Mouse (Mus musculus) adrenal gland, adult (tissue): ENCODE data around the gene Zfp747.
A peak's percentile ranks its signal among the peaks of the same experiment; 100 is the strongest.
"Not testable (repeated sequence)": the region's sequence is repeated elsewhere in the genome, so short reads cannot be mapped to it uniquely, and the experiment has no call there.

ENCODE experiments used
- DNase-seq, 2 experiments: peaks; one replicate each; pipeline ENCODE4 v3.0.0; 2022 to 2023; ENCODE audit warnings: low spot score in 1 of 2; ENCODE audit not compliant: inconsistent age in 2 of 2

Gene Zfp747

DNA sequence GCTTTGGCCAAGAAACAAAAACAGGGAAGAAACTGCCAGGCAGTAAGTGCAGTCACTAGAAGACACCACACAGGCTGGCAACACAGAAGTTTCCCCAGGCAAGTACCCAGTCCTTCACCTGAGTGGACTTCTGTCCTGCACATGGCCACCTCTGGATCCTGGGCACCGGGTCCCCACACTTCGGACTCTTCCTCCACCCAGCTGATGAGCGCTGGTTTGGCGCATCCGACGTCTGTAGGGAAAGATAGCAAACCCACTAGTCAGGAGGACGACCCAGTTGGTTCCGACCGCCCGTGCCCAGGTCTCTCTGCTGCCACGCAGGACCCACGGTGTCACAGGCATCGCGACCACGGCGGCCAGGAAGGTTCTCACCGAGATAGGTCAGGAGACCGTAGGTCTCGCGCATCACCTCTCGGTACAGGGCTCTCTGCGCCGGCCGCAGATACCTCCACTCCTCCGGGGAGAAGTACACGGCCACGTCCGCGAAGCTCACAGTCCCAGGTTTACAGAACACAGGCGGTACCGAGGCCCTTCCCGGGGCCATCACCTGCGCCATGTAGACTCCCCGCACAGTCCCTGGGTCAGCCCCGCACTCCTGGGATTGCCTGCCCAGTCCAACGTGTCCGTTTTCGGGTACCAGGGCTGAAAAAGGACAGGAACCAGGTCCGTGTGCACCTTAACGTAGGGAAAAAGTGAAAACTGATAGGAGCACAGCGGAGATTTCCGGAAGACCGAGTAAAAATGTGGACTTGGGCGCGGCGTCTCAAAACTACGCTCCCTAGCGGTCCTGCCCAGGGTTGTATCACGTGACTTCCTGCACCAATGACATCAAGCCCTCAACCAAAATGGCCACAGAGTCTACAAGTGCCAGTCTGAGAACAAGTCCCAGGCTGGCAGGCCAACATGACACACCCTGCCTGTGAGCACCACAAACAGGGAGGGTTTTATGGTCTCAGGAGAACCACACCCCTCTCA, at the start of gene Zfp747:
TSS of gene Zfp747 (minus strand) at position 780 of the 975 bp plus-strand sequence.
- peak; percentile 93 to 98 for DNase-seq

GRCm38 (mm10) chr7:127425291-127425690, 49.4 kb upstream of the Zfp747 start:
- DNase-seq, result no peak

DNA sequence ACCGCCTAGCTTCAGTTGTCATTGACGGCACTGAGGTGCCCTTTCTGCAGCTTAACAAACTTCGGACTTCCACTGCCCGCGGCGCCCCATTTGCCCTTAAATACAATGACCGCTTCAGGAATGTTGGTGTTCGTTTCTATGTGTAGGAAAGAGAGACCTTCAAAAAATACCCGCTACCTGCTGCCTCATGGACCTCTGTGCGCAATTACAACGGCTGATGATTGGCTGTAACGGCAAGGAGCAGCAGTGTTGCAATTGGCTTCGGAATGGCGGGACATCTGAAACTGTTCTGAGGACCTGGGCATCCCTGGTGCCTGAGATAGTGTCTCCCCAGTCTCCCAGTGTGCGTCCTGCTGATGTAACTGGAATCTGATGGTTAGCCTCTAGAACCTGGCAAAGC, 46.4 kb upstream of the Zfp747 start:
- DNase-seq, result peak in 1 of 2 experiments; percentile 30

GRCm38 (mm10) chr7:127421388-127422191, 45.7 kb upstream of the Zfp747 start, which contains the start of gene Zfp688:
Gene Zfp688 (minus strand): TSS chr7:127422068.
- DNase-seq, result peak; percentile 95 to 99

GRCm38 (mm10) chr7:127411418-127411817, 35.6 kb upstream of the Zfp747 start:
- no peak for DNase-seq

DNA sequence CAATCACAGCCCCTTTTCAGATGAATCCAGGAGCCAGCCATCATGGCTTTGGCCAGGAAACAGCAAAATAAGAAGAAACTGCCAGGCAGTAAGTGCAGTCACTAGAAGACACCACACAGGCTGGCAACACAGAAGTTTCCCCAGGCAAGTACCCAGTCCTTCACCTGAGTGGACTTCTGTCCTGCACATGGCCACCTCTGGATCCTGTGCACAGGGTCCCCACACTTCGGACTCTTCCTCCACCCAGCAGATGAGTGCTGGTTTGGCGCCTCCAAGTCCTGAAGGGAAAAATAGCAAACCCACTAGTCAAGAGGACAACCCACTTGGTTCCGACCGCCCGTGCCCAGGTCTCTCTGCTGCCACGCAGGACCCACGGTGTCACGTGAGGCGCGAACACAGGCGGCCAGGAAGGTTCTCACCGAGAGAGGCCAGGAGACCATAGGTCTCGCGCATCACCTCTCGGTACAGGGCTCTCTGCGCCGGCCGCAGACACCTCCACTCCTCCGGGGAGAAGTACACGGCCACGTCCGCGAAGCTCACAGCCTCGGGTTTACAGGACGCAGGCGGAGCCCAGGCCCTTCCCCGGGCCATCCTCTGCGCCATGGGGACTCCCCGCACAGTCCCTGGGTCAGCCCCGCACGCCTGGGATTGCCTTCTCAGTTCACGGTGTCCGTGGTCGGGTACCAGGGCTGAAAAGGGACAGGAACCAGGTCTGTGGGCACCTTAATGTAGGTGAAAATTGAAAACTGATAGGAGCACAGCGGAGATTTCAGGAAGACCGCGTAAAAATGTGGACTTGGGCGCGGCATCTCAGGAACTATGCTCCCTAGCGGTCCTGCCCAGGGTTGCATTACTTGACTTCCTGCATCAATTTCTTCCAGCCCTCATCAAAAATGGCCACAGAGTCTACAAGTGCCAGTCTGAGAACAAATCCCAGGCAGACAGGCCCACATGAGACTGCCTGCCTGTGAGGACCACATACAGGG, 30.4 kb upstream of the Zfp747 start, which contains the start of gene Zfp764:
TSS of gene Zfp764 (minus strand) at position 821 of the 986 bp plus-strand sequence.
- peak; percentile 88 to 97 for DNase-seq

DNA sequence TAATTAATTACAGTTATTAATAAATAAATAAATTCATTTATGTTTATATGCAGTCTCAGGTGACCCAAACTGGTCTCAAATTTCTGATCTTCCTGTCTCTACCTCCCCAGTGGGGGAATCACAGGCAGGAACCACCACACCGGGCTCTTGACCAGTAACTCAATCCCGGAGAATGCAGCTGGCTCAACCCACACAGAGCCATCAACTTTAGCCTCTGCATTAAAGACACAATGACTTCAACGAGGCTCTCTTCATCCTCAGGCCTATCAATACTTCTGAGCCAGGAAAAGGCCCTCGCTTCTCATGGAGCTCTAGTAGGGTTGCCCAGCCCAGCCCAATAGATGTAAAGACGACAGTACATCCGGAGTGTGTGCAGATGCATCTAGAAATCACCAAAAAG, 28.3 kb upstream of the Zfp747 start:
- DNase-seq, result not testable (repeated sequence)

DNA sequence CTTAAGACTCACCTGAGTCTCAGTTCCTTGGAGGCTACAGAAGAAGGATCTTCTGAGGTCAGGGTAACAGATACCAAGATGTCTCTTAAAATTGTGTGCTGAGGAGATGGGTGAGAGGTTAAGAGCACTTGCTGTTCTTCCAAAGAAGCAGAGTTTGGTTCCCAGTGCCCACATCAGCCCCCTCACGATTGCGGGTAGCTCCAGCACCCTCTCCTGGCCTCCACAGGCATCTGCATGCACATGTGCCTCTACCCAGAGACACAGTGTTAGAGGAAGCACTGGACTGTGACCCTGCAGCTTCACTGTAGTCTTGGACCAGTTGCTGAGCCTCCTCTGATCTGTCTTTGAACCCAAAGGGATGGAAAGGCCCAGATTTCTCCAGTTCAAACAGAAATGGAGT, 27.1 kb upstream of the Zfp747 start:
- DNase-seq, result no peak

DNA sequence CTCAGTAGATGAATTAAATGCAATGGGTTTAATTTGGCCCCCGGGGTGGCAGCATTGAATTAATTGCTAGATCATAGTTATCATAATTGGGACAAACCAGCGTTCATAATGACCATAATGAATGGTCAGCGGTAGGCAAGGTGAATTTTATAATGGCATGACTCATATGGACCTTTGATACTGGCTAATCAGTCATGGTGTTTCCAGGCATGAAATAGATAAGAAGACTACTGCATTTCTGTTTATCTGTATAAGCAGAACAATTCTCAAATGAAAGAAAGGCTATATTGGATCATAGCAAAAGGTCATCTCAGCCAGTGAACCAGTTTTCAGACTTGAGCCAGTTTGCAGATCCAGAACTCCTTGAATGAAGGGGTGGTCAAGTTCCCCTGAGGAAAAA, 24.5 kb upstream of the Zfp747 start:
- no peak for DNase-seq

GRCm38 (mm10) chr7:127393944-127394333, 18.1 kb upstream of the Zfp747 start:
- no peak for DNase-seq

GRCm38 (mm10) chr7:127393157-127393943, 17.5 kb upstream of the Zfp747 start, which contains the start of gene E430018J23Rik:
Gene E430018J23Rik (minus strand): TSS chr7:127393629.
- peak; percentile 97 to 100 for DNase-seq

- no peak for DNase-seq
Observed at GRCm38 (mm10) chr7:127392251-127392824, 16.5 kb upstream of the Zfp747 start.

DNA sequence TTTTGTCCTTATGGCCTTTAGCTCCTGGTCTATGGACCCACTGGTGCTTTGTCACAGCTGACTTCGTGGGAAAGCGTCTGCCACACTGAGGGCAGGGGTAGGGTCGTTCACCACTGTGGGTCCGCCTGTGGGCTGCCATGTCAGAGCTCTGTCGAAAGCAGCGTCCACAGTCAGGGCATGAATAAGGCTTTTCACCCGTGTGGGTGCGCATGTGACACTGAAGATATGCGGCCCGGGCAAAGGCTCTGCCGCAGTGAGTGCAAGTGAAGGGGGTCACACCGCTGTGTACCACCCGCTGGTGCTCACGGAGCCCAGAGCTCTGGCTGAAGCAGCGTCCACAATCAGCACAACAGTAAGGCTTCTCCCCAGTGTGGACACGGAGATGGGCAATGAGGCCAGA, 15.7 kb upstream of the Zfp747 start:
- no peak for DNase-seq

- DNase-seq, result no peak
Observed at GRCm38 (mm10) chr7:127390306-127390705, 14.5 kb upstream of the Zfp747 start.

- not testable (repeated sequence) for DNase-seq
Observed at GRCm38 (mm10) chr7:127388201-127388600, 12.4 kb upstream of the Zfp747 start.

DNA sequence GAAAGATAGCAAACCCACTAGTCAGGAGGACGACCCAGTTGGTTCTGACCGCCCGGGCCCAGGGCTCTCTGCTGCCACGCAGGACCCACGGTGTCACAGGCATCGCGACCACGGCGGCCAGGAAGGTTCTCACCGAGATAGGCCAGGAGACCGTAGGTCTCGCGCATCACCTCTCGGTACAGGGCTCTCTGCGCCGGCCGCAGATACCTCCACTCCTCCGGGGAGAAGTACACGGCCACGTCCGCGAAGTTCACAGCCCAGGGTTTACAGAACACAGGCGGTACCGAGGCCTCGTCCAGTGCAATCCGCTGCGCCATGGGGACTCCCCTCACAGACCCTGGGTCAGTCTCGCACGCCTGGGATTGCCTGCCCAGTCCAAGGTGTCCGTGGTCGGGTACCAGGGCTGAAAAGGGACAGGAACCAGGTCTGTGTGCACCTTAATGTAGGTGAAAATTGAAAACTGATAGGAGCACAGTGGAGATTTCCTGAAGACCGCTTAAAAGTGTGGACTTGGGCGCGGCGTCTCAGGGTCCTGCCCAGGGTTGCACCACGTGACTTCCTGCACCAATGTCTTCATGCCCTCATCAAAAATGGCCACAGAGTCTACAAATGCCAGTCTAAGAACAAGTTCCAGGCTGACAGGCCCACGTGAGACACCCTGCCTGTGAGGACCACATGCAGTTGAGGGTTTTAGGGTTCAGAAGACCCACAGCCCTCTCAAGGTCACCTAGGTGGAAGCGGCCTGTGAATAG, 11.0 kb upstream of the Zfp747 start, which contains the start of gene 9130019O22Rik:
TSS of gene 9130019O22Rik (minus strand) at position 526 of the 752 bp plus-strand sequence.
- DNase-seq, result peak; percentile 90 to 97

- DNase-seq, result not testable (repeated sequence)
Observed at GRCm38 (mm10) chr7:127385560-127385959, 9.7 kb upstream of the Zfp747 start.

- no peak for DNase-seq
Observed at GRCm38 (mm10) chr7:127378310-127378921, 2.6 kb upstream of the Zfp747 start.
